Mouse (Mus musculus): Measurements from ENCODE around the gene Elk3. TPM values are rescaled to one million over a fixed set of nuclear protein-coding genes. Genes with fewer than 3 reads are reported as not detected.

The Elk3 gene
- polyA plus RNA-seq, 1 experiment from 2014 or later = 29.3 TPM

DNA sequence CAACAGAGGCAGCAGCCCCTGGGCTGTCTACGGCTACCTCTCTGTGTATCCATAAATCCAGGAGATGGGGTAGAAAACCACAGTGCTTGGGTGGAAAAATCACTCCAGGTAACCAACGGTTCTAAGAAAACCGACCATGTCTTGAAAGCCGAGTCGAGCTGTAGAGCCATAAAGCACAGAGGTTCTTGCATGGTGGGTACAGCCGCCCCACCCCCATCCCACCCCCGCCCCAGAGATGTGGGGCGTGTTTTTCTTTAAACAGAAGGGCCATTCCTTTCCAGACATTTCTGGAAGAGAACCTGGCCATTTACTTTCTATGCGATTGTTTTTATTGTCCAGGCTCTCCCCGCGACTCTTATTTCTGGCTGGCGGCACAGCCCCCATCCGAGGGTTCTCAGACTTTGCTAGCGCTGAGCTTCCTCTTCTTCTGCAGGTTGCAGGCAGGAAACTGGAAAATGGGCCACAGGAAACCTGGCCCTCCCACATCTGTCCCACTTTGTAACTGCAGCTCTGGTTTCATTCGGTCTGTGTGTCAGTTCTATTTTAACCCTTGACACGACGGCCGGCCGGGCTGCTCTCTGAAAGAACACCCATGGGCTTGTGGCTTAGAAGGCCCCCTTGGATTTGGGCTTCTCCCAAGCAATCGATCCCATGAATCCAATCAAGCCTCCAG, 16.3 kb downstream of the Elk3 start:
- H3K27me3 ChIP-seq (ENCODE audit: control insufficient read depth, insufficient read depth, low read length) = no peaks in the 10 kb centered on the region
- peak; percentile 20; the same call in 1 of the 2 replicates for ATAC-seq (replicated peaks; ENCODE audit: extremely low read depth, insufficient read depth, low FRiP score)
- 51% methylated on average over 20 of the region's 20 CpGs for WGBS
- H3K27ac ChIP-seq (ENCODE audit: low read length) = peak overlapping the region; percentile 84
- no peaks in the 10 kb centered on the region for H3K9me3 ChIP-seq (replicated peaks; ENCODE audit: control insufficient read depth, low read length)
- H3K4me3 ChIP-seq (ENCODE audit: low read length) = peak overlapping the region; percentile 20
- H3K4me1 ChIP-seq (ENCODE audit: control insufficient read depth, insufficient read depth, low read length) = peaks cover 36% of the 10 kb centered on the region
- no peaks in the 10 kb centered on the region for H3K36me3 ChIP-seq (ENCODE audit: control insufficient read depth, insufficient read depth)
- peak overlapping the region; percentile 48 for H3K4me2 ChIP-seq (ENCODE audit: low read depth, low read length)
- H3K9ac ChIP-seq (ENCODE audit: low read length) = peak overlapping the region; percentile 49

DNA sequence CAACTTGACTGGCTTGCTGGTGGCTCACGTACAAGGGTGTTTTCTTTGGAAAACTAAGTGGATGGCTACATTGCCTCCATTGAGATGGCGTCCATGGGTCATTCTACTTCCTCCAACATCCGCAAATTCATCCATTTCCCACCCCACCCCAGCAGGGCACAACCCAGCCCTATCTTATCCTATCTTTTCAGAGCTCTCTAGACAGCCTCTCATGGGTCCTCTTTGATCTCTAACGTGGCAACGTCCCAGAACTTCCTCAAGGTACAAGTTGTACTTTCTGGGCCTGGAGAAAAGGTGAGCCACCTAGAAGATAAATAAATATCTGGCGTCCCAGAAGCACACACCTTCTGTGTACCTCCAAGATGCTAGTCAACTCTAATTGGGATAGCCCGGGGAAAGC, 17.3 kb downstream of the Elk3 start:
- H3K4me2 ChIP-seq (ENCODE audit: low read depth, low read length) = 0 out of 2 replicates have a peak overlapping the region, but pooled peaks have one; percentile 48
- H3K36me3 ChIP-seq (ENCODE audit: control insufficient read depth, insufficient read depth) = no peaks in the 10 kb centered on the region

DNA sequence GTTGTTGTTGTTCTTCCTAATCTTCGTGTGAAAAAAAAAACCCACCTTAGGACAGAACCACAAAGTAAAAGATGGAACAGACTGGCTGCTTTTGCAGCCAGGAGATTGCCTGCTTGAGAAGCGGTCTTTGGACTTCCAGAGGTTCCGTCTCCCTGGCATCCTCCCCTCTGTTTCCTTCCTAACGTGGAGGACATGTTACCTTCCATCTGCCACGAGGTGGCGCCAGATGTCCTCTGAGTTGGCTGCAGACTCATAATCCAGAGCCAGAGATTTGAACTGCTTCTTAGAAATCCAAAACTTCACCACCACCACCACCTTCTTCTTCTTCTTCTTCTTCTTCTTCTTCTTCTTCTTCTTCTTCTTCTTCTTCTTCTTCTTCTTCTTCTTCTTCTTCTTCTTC, 19.1 kb downstream of the Elk3 start:
- no peaks in the 10 kb centered on the region for H3K36me3 ChIP-seq (ENCODE audit: control insufficient read depth, insufficient read depth)
- no peaks in the 10 kb centered on the region for H3K27me3 ChIP-seq (ENCODE audit: control insufficient read depth, insufficient read depth, low read length)
- 9% methylated on average over 6 of the region's 6 CpGs for WGBS
- H3K4me3 ChIP-seq (ENCODE audit: low read length) = 0 out of 2 replicates have a peak overlapping the region, but pooled peaks have one; percentile 14
- peaks cover 46% of the 10 kb centered on the region for H3K4me1 ChIP-seq (ENCODE audit: control insufficient read depth, insufficient read depth, low read length)
- H3K9ac ChIP-seq (ENCODE audit: low read length) = peak overlapping the region; percentile 28; the same call in 1 of the 2 replicates
- H3K27ac ChIP-seq (ENCODE audit: low read length) = peak overlapping the region; percentile 61
- peak overlapping the region; percentile 45 for H3K4me2 ChIP-seq (ENCODE audit: low read depth, low read length)
- H3K9me3 ChIP-seq (replicated peaks; ENCODE audit: control insufficient read depth, low read length) = no peaks in the 10 kb centered on the region
- no peak for ATAC-seq (replicated peaks; ENCODE audit: extremely low read depth, insufficient read depth, low FRiP score)

More for the DNA sequence above, 17.3 kb downstream of the Elk3 start:
- Histone ChIP-seq H3K4me1 (ENCODE audit: control insufficient read depth, insufficient read depth, low read length) (peaks cover 43% of the 10 kb centered on the region), H3K27ac (ENCODE audit: low read length) (peak overlapping the region; percentile 48), H3K27me3 (ENCODE audit: control insufficient read depth, insufficient read depth, low read length) (no peaks in the 10 kb centered on the region), H3K9me3 (replicated peaks; ENCODE audit: control insufficient read depth, low read length) (no peaks in the 10 kb centered on the region), H3K4me3 (ENCODE audit: low read length) (no peak overlapping the region), H3K9ac (ENCODE audit: low read length) (0 out of 2 replicates have a peak overlapping the region, but pooled peaks have one; percentile 23)
- WGBS = 48% methylated on average over 7 of the region's 7 CpGs
- no peak for ATAC-seq (replicated peaks; ENCODE audit: extremely low read depth, insufficient read depth, low FRiP score)

DNA sequence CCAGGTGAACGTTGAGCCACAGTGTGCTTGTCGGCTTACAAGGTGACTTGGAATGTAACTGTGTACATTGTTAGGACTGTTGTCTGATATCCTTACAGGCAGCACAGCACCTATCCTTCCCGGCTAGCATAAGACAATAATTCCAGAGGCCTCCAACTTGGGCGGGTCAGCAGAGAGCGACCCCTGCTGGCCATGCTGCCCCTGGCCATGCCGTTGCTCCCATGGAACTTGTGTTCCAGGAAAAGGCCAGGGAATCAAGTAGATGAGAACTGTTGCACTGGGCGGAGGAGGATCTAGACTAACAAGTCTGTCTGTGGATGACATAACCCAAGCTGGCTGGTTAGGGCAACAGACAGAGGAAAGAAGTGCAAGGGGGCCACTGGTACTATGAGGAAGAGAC, 19.6 kb downstream of the Elk3 start:
- H3K4me3 ChIP-seq (ENCODE audit: low read length) = no peak overlapping the region
- H3K9ac ChIP-seq (ENCODE audit: low read length) = peak overlapping the region; percentile 28; the same call in 1 of the 2 replicates
- peak overlapping the region; percentile 61 for H3K27ac ChIP-seq (ENCODE audit: low read length)
- peak overlapping the region; percentile 45 for H3K4me2 ChIP-seq (ENCODE audit: low read depth, low read length)
- no peaks in the 10 kb centered on the region for H3K27me3 ChIP-seq (ENCODE audit: control insufficient read depth, insufficient read depth, low read length)
- H3K9me3 ChIP-seq (replicated peaks; ENCODE audit: control insufficient read depth, low read length) = no peaks in the 10 kb centered on the region
- peak; percentile 56; the same call in 1 of the 2 replicates for ATAC-seq (replicated peaks; ENCODE audit: extremely low read depth, insufficient read depth, low FRiP score)
- WGBS = 24% methylated on average over 7 of the region's 7 CpGs
- H3K36me3 ChIP-seq (ENCODE audit: control insufficient read depth, insufficient read depth) = no peaks in the 10 kb centered on the region
- peaks cover 50% of the 10 kb centered on the region for H3K4me1 ChIP-seq (ENCODE audit: control insufficient read depth, insufficient read depth, low read length)

DNA sequence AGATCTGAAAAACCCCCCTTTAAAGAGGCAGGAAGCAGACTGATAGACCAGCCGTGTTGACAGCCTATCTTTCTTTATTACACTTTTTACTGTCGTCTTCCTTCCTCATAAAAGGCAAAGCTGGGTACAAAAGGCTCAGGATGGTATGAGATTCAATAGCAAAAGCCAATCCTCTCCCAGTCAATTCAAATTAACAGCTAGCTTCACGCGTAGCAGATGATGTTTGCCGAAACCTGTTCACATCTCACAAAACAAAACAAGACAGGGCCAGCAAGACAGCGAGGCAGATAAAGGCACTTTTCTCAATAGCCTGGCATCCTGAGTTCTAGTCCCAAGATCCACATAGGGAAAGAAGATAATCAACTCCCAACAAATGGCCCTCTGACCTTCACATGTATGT, 21.5 kb downstream of the Elk3 start:
- Histone ChIP-seq H3K27me3 (ENCODE audit: control insufficient read depth, insufficient read depth, low read length) (no peaks in the 10 kb centered on the region), H3K9me3 (replicated peaks; ENCODE audit: control insufficient read depth, low read length) (no peaks in the 10 kb centered on the region), H3K4me3 (ENCODE audit: low read length) (no peak overlapping the region), H3K9ac (ENCODE audit: low read length) (no peak overlapping the region), H3K4me2 (ENCODE audit: low read depth, low read length) (no peak overlapping the region), H3K36me3 (ENCODE audit: control insufficient read depth, insufficient read depth) (peaks cover 2% of the 10 kb centered on the region; the same call in 1 of the 2 replicates), H3K4me1 (ENCODE audit: control insufficient read depth, insufficient read depth, low read length) (peaks cover 41% of the 10 kb centered on the region), H3K27ac (ENCODE audit: low read length) (no peak overlapping the region)
- no peak for ATAC-seq (replicated peaks; ENCODE audit: extremely low read depth, insufficient read depth, low FRiP score)
- 68% methylated on average over 6 of the region's 6 CpGs for WGBS

DNA sequence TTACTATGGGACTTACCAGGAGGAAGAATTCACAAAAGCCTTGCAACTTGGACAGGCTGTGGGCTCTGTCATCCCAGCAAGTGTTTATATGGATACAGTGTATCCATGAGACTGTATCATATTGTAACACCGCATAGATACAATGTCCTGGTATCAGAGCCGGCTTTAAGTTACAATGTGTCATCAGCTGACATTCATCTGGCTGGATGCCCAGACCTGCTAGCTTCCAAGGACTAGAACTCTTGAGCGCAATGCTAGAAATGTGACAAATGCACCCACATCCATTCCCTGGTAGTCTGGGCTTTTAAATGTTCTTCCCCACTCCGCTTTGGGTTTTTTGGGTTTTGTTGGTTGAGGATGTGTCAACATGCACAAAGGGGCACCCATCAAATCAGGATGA, 22.6 kb downstream of the Elk3 start:
- H3K4me2 ChIP-seq (ENCODE audit: low read depth, low read length) = no peak overlapping the region
- no peaks in the 10 kb centered on the region for H3K9me3 ChIP-seq (replicated peaks; ENCODE audit: control insufficient read depth, low read length)
- peak; percentile 49; the same call in 1 of the 2 replicates for ATAC-seq (replicated peaks; ENCODE audit: extremely low read depth, insufficient read depth, low FRiP score)
- H3K27ac ChIP-seq (ENCODE audit: low read length) = peak overlapping the region; percentile 67
- H3K4me1 ChIP-seq (ENCODE audit: control insufficient read depth, insufficient read depth, low read length) = peaks cover 38% of the 10 kb centered on the region
- WGBS = 15% methylated on average over 4 of the region's 4 CpGs
- no peak overlapping the region for H3K4me3 ChIP-seq (ENCODE audit: low read length)
- 0 out of 2 replicates have a peak overlapping the region, but pooled peaks have one; percentile 20 for H3K9ac ChIP-seq (ENCODE audit: low read length)
- no peaks in the 10 kb centered on the region for H3K27me3 ChIP-seq (ENCODE audit: control insufficient read depth, insufficient read depth, low read length)
- H3K36me3 ChIP-seq (ENCODE audit: control insufficient read depth, insufficient read depth) = peaks cover 10% of the 10 kb centered on the region; the same call in 1 of the 2 replicates

DNA sequence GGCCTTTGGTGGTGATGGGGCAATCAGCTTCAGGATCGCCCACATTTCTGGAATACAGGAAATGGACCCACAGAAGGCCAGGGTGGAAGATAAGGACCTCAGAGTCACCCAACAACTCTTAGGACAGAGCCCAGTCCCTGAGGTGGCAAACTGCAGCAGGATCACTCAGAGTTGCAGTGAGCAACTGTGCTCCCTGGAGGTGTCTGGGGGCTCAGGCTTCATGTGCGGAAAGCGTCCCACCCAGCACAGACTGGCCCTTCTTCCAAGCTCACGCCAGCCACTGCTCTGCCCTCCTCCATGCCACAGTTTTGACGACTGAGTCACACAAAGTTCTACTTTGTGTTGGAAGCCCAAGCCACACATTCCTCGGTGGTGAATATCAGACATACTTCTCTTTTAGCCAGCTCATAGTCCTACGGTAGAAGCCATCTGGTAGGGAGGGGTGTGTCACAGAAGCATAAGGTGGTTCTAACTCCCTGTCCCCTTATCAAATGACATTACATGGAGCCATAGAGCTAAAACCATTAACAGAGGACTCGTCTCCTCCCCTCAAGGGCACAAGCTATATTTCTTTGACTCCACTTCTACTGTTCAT, 23.3 kb downstream of the Elk3 start:
- no peak for ATAC-seq (replicated peaks; ENCODE audit: extremely low read depth, insufficient read depth, low FRiP score)
- H3K9ac ChIP-seq (ENCODE audit: low read length) = no peak overlapping the region
- H3K4me1 ChIP-seq (ENCODE audit: control insufficient read depth, insufficient read depth, low read length) = peaks cover 37% of the 10 kb centered on the region
- no peaks in the 10 kb centered on the region for H3K9me3 ChIP-seq (replicated peaks; ENCODE audit: control insufficient read depth, low read length)
- H3K4me2 ChIP-seq (ENCODE audit: low read depth, low read length) = no peak overlapping the region
- WGBS = 57% methylated on average over 8 of the region's 8 CpGs
- H3K27me3 ChIP-seq (ENCODE audit: control insufficient read depth, insufficient read depth, low read length) = no peaks in the 10 kb centered on the region
- peak overlapping the region; percentile 64 for H3K27ac ChIP-seq (ENCODE audit: low read length)
- H3K4me3 ChIP-seq (ENCODE audit: low read length) = no peak overlapping the region
- H3K36me3 ChIP-seq (ENCODE audit: control insufficient read depth, insufficient read depth) = peaks cover 10% of the 10 kb centered on the region; the same call in 1 of the 2 replicates

DNA sequence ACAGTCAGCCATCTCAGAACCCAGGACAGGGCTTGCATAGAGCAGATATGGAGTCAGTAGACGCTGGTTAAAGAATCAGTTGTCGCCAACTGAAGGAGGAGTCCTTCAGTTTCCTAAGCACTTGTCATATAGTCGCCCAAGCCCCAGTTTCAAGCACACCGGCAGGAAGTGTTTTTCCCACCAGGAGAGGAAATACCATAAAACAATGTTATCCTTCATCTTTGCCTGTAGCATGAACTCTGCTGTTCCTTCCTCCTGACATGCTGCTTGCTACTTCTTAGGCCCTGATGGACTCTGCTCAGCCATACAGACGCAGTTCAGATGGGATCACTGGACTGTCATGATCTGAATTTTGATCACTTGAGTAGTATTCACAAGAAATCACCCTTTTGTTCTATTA, 25.4 kb downstream of the Elk3 start:
- H3K27ac ChIP-seq (ENCODE audit: low read length) = peak overlapping the region; percentile 56
- no peaks in the 10 kb centered on the region for H3K27me3 ChIP-seq (ENCODE audit: control insufficient read depth, insufficient read depth, low read length)
- peaks cover 40% of the 10 kb centered on the region for H3K4me1 ChIP-seq (ENCODE audit: control insufficient read depth, insufficient read depth, low read length)
- H3K9ac ChIP-seq (ENCODE audit: low read length) = no peak overlapping the region
- H3K36me3 ChIP-seq (ENCODE audit: control insufficient read depth, insufficient read depth) = peaks cover 10% of the 10 kb centered on the region; the same call in 1 of the 2 replicates
- H3K4me3 ChIP-seq (ENCODE audit: low read length) = no peak overlapping the region
- 55% methylated on average over 5 of the region's 5 CpGs for WGBS
- H3K9me3 ChIP-seq (replicated peaks; ENCODE audit: control insufficient read depth, low read length) = no peaks in the 10 kb centered on the region
- no peak overlapping the region for H3K4me2 ChIP-seq (ENCODE audit: low read depth, low read length)
- ATAC-seq (replicated peaks; ENCODE audit: extremely low read depth, insufficient read depth, low FRiP score) = no peak; the same call in 1 of the 2 replicates

DNA sequence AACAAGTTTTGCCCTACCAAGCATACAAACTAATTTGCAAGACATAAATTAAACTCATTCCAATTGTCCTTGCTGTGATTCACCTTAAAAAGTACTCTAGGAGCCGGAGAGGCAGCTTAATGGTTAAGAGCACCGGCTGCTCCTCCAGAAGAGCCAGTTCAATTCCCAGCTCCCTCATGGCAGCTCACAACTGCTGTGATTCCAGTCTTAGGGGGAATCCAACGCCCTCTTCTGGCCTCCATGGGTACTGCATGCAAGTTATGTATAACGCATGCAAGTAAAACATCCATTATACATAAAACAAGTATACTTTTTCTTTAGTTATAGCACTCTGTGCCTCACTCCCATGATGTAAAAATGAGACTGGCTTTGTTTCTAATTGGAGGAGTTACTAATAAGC, 27.7 kb downstream of the Elk3 start:
- no peak overlapping the region; the same call in 1 of the 2 replicates for H3K27ac ChIP-seq (ENCODE audit: low read length)
- no peak for ATAC-seq (replicated peaks; ENCODE audit: extremely low read depth, insufficient read depth, low FRiP score)
- H3K4me2 ChIP-seq (ENCODE audit: low read depth, low read length) = no peak overlapping the region
- no peaks in the 10 kb centered on the region for H3K27me3 ChIP-seq (ENCODE audit: control insufficient read depth, insufficient read depth, low read length)
- H3K4me3 ChIP-seq (ENCODE audit: low read length) = no peak overlapping the region
- H3K4me1 ChIP-seq (ENCODE audit: control insufficient read depth, insufficient read depth, low read length) = peaks cover 33% of the 10 kb centered on the region
- no peak overlapping the region for H3K9ac ChIP-seq (ENCODE audit: low read length)
- no peaks in the 10 kb centered on the region for H3K9me3 ChIP-seq (replicated peaks; ENCODE audit: control insufficient read depth, low read length)
- 73% methylated on average over 4 of the region's 4 CpGs for WGBS
- peaks cover 10% of the 10 kb centered on the region; the same call in 1 of the 2 replicates for H3K36me3 ChIP-seq (ENCODE audit: control insufficient read depth, insufficient read depth)
